Mouse (Mus musculus) lung, embryonic 16.5 days (tissue): ENCODE measurements around the gene Cd5l. TPM values are rescaled to one million over a fixed set of nuclear protein-coding genes. Genes with fewer than 3 reads are reported as not detected.

ENCODE experiments used
- ATAC-seq: fragments of 200-750 bp; cut with Nextera tagmentation; 2 replicates; pipeline ENCODE4 v1.8.0; 2017; ENCODE audit warnings: low read depth, mild to moderate bottlenecking, moderate library complexity
- H3K27ac ChIP-seq: fragments of 300-500 bp; sonication (generic); 2 replicates; pipeline ENCODE4 v1.5.1; 2014; ENCODE audit warnings: mild to moderate bottlenecking, control low read depth, low read length
- H3K27me3 ChIP-seq: fragments of 300-500 bp; sonication (generic); 2 replicates; pipeline ENCODE4 v1.6.1; 2014; ENCODE audit warnings: low read depth, low read length, mixed read lengths; ENCODE audit not compliant: control insufficient read depth, insufficient read depth
- H3K36me3 ChIP-seq: fragments of 300-500 bp; sonication (generic); 2 replicates; pipeline ENCODE4 v1.6.1; 2014; ENCODE audit warnings: low read length; ENCODE audit not compliant: control insufficient read depth, insufficient read depth
- H3K4me1 ChIP-seq: fragments of 300-500 bp; sonication (generic); replicated peaks from 2 replicates; pipeline ENCODE4 v1.6.1; 2014; ENCODE audit warnings: low read length, mixed read lengths; ENCODE audit not compliant: control insufficient read depth, insufficient read depth
- H3K4me2 ChIP-seq: fragments of 300-500 bp; sonication (generic); 2 replicates; pipeline ENCODE4 v1.6.1; 2014; ENCODE audit warnings: low read depth, low read length, control low read depth
- H3K4me3 ChIP-seq: fragments of 300-500 bp; sonication (generic); 2 replicates; pipeline ENCODE4 v1.5.1; 2014; ENCODE audit warnings: mild to moderate bottlenecking, low read length, control low read depth
- H3K9ac ChIP-seq: fragments of 300-500 bp; sonication (generic); 2 replicates; pipeline ENCODE4 v1.6.1; 2014; ENCODE audit warnings: low read length, control low read depth
- H3K9me3 ChIP-seq: fragments of 300-500 bp; sonication (generic); 2 replicates; pipeline ENCODE4 v1.6.1; 2016; ENCODE audit warnings: low read length; ENCODE audit not compliant: control insufficient read depth
- WGBS: fragments of 180-500 bp; shearing (Covaris S2); extraction: QIAGEN DNeasy Blood & Tissue Kit; methylation state at CpG from one replicate; pipeline ENCODE4 v1.1.7; 2014; 5-methylcytosine and 5-hydroxymethylcytosine counted together
- polyA plus RNA-seq: library from polyadenylated mRNA; unstranded; fragments of >200 nt; fragmentation: Nextera tagmentation; extraction: Ambion mirVana; gene quantifications from 2 replicates; pipeline ENCODE4 v1.2.1, GENCODE M21; 2015

The Cd5l gene
- polyA plus RNA-seq, 1 experiment from 2014 or later, result 0.45 TPM

DNA sequence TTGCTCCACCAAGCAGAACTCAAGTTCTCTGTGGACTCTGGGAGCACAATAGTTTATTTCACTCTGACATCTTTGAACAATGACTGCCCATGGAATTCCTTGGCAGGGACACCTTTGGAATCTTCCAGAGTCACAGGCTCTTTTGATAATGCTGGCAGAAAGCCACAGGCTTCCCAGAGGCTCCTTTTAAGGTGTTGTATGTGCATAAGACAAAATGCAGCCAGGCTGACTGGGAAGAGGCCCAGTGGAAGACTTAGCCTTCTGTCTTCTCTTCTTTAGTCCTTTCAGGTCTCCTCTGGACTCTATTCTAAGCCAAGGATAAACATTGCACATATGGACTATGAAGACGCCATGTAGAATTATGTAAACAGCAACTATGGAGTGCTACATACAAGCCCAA is 33.3 kb downstream of the Cd5l start:
- no peak overlapping the region for H3K27ac ChIP-seq
- WGBS, result 52% methylated on average over 1 of the region's 1 CpGs
- no peak overlapping the region for H3K4me2 ChIP-seq
- no peaks in the 10 kb centered on the region for H3K36me3 ChIP-seq
- H3K27me3 ChIP-seq, result no peaks in the 10 kb centered on the region
- no peak overlapping the region for H3K9ac ChIP-seq
- no peak overlapping the region for H3K4me3 ChIP-seq
- H3K4me1 ChIP-seq, result no peaks in the 10 kb centered on the region
- no peaks in the 10 kb centered on the region for H3K9me3 ChIP-seq
- ATAC-seq, result no peak

DNA sequence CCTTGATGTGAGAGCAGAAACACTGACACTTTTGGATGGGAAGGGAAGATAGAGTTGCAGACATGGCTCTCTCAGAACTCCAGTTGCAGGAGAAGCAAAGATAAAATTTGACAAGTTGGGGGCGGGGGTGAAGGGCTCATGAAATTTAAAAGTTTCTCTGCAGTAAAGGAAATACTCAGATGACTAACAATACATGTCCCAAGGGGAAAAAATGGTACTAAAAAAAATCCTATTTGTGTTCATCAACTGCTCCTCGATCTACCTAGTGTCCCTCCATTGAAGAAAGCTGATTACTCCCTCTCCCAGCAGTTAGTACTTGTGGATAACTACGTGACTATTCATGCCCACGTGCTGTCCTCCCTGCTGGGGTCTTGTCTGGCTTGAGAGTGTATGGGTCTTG is 41.1 kb downstream of the Cd5l start:
- Histone ChIP-seq H3K4me2 (no peak overlapping the region), H3K9ac (no peak overlapping the region), H3K36me3 (no peaks in the 10 kb centered on the region), H3K4me1 (no peaks in the 10 kb centered on the region), H3K9me3 (no peaks in the 10 kb centered on the region), H3K27ac (no peak overlapping the region), H3K27me3 (no peaks in the 10 kb centered on the region), H3K4me3 (no peak overlapping the region)
- 56% methylated on average over 4 of the region's 4 CpGs for WGBS
- no peak for ATAC-seq

DNA sequence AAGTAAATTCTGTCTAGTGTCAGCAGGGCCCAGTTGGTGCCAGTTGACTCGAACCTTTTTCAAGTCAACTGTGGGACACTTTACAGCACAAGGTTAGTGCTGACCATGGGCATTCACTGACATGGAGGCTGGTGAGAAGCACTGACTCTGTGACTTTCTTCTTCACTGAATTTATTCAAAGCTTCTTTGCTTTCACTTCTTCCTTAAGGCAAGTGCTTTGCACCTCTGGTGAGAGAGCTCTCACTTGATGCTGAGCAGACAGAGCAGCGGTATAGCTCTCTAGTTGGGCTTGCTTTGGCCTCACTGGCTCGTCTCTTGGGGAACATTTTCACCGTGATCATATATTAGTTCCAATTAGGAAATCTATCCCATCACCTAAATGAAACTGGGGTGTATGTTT is 42.2 kb downstream of the Cd5l start:
- Histone ChIP-seq H3K27me3 (no peaks in the 10 kb centered on the region), H3K9ac (no peak overlapping the region), H3K4me2 (no peak overlapping the region), H3K4me1 (no peaks in the 10 kb centered on the region), H3K4me3 (no peak overlapping the region), H3K36me3 (no peaks in the 10 kb centered on the region), H3K9me3 (no peaks in the 10 kb centered on the region), H3K27ac (no peak overlapping the region)
- ATAC-seq, result no peak
- 76% methylated on average over 4 of the region's 4 CpGs for WGBS

GRCm38 (mm10) chr3:87401321-87401720 is 43.6 kb downstream of the Cd5l start:
- H3K4me3 ChIP-seq, result no peak overlapping the region
- WGBS, result 45% methylated on average over 5 of the region's 5 CpGs
- ATAC-seq, result no peak

GRCm38 (mm10) chr3:87408171-87408570 is 50.5 kb downstream of the Cd5l start:
- Histone ChIP-seq H3K36me3 (no peaks in the 10 kb centered on the region), H3K9ac (no peak overlapping the region), H3K9me3 (no peaks in the 10 kb centered on the region), H3K4me3 (no peak overlapping the region), H3K27ac (no peak overlapping the region), H3K4me1 (no peaks in the 10 kb centered on the region), H3K27me3 (no peaks in the 10 kb centered on the region), H3K4me2 (no peak overlapping the region)
- WGBS, result 11% methylated on average over 4 of the region's 4 CpGs
- ATAC-seq, result no peak

More at GRCm38 (mm10) chr3:87401321-87401720, 43.6 kb downstream of the Cd5l start:
- Histone ChIP-seq H3K4me1 (no peaks in the 10 kb centered on the region), H3K9me3 (no peaks in the 10 kb centered on the region), H3K36me3 (no peaks in the 10 kb centered on the region), H3K4me2 (no peak overlapping the region), H3K9ac (no peak overlapping the region), H3K27me3 (no peaks in the 10 kb centered on the region), H3K27ac (no peak overlapping the region)

DNA sequence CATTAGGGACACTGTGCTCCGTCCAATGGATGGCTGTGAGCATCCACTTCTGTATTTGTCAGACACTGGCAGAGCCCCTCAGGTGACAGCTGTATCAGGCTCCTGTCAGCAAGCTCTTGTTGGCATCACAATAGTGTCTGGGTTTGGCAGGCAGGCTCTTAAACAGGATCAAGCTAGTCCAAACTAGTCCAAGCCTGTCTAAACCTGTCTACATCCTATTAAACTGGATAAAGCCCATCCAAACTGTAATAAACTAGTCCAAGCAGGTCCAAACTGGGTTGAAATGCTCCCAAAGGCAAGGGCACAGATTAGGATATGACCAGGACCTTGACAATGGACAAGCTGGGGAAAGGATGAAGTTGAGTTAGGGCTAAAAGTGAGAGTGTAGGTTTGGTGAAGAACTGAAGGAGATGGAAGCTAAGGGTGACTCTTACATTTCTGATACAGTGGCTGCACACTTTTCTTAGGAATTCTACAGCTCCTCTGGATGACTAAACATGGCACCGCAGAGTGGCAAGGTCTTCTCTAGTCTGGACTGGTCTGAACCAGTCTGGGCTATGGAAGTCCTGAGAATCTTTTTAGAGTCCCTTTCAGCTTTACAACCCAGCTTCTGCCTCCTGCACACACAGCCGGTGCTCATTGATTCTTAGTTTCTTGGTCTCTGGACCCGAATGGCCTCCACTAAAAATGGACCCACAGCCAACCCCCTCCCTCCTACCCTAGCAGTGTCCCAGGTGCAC is 51.7 kb downstream of the Cd5l start:
- H3K4me3 ChIP-seq, result no peak overlapping the region
- H3K9me3 ChIP-seq, result no peaks in the 10 kb centered on the region
- no peaks in the 10 kb centered on the region for H3K4me1 ChIP-seq
- 83% methylated on average over 4 of the region's 4 CpGs for WGBS
- no peaks in the 10 kb centered on the region for H3K36me3 ChIP-seq
- H3K27me3 ChIP-seq, result no peaks in the 10 kb centered on the region
- H3K27ac ChIP-seq, result no peak overlapping the region
- no peak overlapping the region for H3K4me2 ChIP-seq
- ATAC-seq, result no peak
- H3K9ac ChIP-seq, result no peak overlapping the region

GRCm38 (mm10) chr3:87410605-87411004 is 52.9 kb downstream of the Cd5l start:
- no peak overlapping the region for H3K4me3 ChIP-seq
- H3K9ac ChIP-seq, result no peak overlapping the region
- H3K27me3 ChIP-seq, result no peaks in the 10 kb centered on the region
- H3K4me2 ChIP-seq, result no peak overlapping the region
- no peaks in the 10 kb centered on the region for H3K36me3 ChIP-seq
- WGBS, result 81% methylated on average over 6 of the region's 6 CpGs
- no peaks in the 10 kb centered on the region for H3K9me3 ChIP-seq
- no peaks in the 10 kb centered on the region for H3K4me1 ChIP-seq
- ATAC-seq, result no peak
- H3K27ac ChIP-seq, result no peak overlapping the region

- Histone ChIP-seq H3K4me3 (no peak overlapping the region), H3K9ac (no peak overlapping the region), H3K9me3 (no peaks in the 10 kb centered on the region), H3K27ac (no peak overlapping the region), H3K4me2 (no peak overlapping the region), H3K4me1 (no peaks in the 10 kb centered on the region), H3K27me3 (no peaks in the 10 kb centered on the region), H3K36me3 (no peaks in the 10 kb centered on the region)
- ATAC-seq, result peak; percentile 52
- WGBS, result 11% methylated on average over 12 of the region's 12 CpGs
Observed at GRCm38 (mm10) chr3:87411150-87411549, 53.5 kb downstream of the Cd5l start.

- no peak overlapping the region for H3K4me3 ChIP-seq
- 61% methylated on average over 1 of the region's 1 CpGs for WGBS
- H3K27ac ChIP-seq, result no peak overlapping the region
- no peaks in the 10 kb centered on the region for H3K27me3 ChIP-seq
- H3K9ac ChIP-seq, result no peak overlapping the region
- H3K4me2 ChIP-seq, result no peak overlapping the region
- no peaks in the 10 kb centered on the region for H3K36me3 ChIP-seq
- ATAC-seq, result no peak
- H3K4me1 ChIP-seq, result no peaks in the 10 kb centered on the region
- no peaks in the 10 kb centered on the region for H3K9me3 ChIP-seq
Observed at GRCm38 (mm10) chr3:87420645-87421044, 63.0 kb downstream of the Cd5l start.
